Mouse (Mus musculus) heart, adult 9 months (tissue): ENCODE measurements around the gene Mrpl54.

Experiments
- DNase-seq, 2 experiments: peaks; one replicate each; pipeline ENCODE4 v3.0.0; 2022; ENCODE audit warnings: low spot score in 2 of 2

The Mrpl54 gene

GRCm38 (mm10) chr10:81294442-81294841 is 27.7 kb upstream of the Mrpl54 start:
- DNase-seq: no peak

DNA sequence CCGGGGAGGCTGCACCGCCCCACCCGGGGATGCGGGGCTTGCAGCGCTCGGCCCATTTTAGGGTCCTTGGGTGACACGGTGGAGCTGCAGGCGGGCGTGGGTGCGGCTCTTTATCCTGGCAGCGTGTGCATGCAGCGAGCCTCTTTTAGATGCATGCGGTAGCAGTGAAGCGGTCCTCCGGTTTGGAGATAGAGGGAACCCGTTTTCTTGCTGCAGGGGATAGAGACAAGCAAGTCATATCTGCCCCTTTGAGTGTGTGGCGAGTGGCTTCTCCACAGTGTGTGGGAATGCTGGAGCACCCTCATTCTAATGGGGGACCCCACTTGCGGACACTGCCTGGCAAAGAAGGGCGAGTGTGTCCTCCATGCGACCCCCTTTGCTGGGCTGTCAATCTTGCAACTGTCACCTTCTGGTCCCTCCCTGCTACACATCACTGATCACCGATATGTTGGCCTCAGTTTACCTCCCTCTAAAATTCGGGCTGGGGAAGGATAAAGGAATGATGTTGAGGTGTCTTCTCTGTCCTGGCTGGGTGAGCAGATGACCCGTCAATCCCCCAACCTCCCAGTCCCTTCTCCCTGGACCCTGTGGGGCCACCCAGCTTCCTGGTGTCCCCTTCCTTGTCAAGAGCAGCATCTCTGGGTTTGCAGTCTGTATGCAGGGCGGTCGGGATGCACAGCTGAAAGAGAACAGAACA is 26.7 kb upstream of the Mrpl54 start:
- DNase-seq: no peak

GRCm38 (mm10) chr10:81292554-81293333 is 26.0 kb upstream of the Mrpl54 start, which contains the start of gene Pip5k1c:
Gene Pip5k1c, plus strand, starts transcription at chr10:81292963.
- peak; percentile 100 for DNase-seq

GRCm38 (mm10) chr10:81291511-81292104 is 24.9 kb upstream of the Mrpl54 start, which contains the start of gene Tjp3:
Gene Tjp3, minus strand, starts transcription at chr10:81291581.
- DNase-seq: no peak

DNA sequence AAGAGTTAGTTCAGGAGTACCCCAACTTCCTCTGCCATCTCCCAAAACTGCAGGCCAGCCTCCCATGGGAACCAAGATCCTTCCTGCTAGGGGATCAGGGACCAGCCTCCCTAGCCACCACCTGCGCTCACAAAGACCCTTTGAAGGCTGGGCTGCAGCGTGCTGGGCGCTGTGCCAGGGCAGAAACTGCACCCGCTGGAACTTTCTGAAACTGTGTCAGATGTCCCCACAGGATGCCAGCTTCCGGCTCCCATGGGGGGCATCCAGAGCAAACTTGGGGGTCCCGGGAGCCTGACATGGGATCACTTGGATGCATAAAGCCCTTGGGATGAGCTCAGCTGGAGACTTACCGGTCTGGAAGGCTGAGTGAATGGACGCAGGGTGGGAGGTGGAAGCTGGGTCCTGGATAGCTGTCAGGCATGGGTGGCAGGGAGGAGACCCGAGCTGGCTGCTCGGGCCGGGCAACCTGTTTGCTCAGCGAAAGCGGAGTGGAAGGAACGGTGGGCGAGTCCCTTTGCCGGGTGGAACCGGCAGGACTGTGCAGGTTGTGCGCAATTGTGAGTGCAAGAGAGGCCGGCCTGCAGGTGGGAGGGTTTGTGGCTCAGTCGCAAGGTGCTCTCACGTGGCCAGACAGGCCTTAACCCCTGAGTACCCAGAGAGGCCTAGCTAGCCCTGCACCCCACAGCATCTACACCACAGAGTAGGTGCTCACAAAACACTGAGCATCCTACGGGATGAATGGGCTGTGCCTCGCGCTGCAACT is 24.1 kb upstream of the Mrpl54 start:
- DNase-seq: no peak

GRCm38 (mm10) chr10:81289811-81290210 is 23.1 kb upstream of the Mrpl54 start:
- DNase-seq: no peak

DNA sequence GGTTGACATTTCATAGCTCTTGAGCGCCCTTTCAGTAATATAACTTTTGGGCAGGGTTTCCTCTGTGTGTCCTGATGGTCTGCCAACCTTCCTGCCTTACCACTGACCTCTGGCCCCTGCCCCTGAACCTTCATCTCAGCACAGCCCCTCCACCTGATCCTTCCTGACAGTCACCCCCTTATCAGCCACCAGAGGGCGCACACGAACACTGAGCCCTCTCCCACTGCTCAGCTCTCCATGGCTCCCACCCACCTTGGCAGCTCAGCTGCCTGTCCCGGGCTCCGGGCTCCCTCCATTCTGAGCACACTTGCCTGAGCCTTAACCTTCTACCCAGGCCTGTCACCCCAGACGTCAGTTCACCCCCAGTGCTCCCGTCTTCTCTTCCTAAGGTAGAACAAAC is 22.5 kb upstream of the Mrpl54 start:
- peak in 1 of 2 experiments; percentile 57 for DNase-seq

GRCm38 (mm10) chr10:81288601-81289000 is 21.9 kb upstream of the Mrpl54 start:
- DNase-seq: no peak

GRCm38 (mm10) chr10:81287513-81288157 is 20.9 kb upstream of the Mrpl54 start:
- DNase-seq: no peak

DNA sequence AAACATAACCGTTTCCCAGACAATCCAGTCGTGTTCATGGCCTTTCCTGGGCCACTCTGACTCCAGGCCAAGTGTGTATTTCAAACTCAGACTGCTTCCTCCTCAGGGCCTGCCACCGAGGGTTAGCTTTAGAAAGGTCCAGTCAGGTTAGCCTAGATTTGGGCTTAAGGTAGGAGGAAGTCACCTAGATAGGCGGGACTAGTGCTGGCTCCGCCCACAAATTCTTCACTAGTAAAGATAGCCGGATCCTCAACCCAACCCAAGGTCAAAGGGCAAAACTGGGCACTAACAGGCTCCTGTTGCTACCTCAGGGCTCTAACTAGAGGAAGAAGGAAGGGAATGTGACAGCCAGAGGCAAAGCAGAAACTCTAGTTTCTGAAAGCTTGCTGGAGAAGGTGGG is 19.9 kb upstream of the Mrpl54 start:
- no peak for DNase-seq

GRCm38 (mm10) chr10:81285694-81286450 is 19.1 kb upstream of the Mrpl54 start:
- peak; percentile 81 to 83 for DNase-seq

- no peak for DNase-seq
Observed at GRCm38 (mm10) chr10:81284719-81285118, 18.0 kb upstream of the Mrpl54 start.

GRCm38 (mm10) chr10:81284189-81284588 is 17.5 kb upstream of the Mrpl54 start:
- DNase-seq: no peak

- no peak for DNase-seq
Observed at GRCm38 (mm10) chr10:81279496-81279895, 12.8 kb upstream of the Mrpl54 start.

DNA sequence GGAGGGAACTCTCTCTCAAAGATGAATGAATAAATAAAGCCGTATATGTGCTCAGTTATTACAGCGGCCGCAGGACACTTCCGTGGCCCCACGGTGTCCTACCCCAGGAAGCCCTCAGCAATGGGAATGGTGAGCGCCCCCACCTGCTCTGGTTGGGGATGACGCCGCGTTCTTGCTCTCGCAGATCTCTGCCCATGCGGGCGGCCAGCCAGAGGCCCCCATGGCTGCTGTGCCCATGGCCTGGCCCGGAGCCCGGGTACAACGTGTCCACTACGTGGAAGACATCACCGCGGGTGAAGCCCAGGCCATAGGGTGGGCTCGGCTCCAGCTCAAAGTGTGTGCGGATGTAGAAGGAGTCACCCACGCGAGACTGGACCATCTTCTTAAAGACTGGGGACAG is 10.9 kb upstream of the Mrpl54 start:
- no peak for DNase-seq

DNA sequence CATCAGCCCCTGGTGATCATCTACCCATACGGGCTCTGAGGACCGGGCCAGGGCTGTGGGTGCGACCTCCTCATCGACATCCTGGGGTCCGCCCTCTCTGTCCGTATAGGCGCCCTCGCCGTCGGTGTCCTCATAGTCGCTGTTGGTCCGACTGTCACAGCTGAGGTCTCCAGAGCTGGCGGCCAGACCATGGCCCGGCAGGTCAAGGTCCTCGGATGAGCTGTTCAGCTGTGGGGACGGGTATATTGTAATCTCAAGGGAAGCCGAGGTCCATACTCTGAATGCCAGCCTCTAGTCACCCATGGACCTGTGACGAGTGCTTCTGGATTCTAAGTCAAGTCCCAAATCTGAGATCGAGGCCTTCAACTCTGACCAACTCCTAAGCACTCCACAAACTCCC is 7.1 kb upstream of the Mrpl54 start:
- DNase-seq: no peak

DNA sequence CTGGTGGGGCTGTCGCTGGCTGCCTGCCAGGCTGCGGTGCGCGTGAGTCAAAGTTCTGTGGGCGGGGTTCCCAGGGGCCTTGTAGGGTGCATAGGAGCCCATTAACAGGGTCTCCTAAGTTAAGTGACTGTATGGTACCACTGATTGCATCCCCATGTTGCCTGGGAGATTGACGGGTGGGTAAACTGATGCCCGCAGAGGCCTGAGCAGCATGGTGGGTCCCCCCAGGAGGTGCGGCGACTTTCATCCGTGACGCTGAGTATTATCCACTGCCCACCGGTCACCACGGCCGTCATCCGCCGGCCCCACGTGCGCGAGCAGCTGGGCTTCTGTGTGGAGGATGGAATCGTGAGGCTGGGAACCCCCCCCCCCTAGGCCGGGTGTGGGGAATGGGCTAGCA is 5.6 kb upstream of the Mrpl54 start:
- DNase-seq: no peak

DNA sequence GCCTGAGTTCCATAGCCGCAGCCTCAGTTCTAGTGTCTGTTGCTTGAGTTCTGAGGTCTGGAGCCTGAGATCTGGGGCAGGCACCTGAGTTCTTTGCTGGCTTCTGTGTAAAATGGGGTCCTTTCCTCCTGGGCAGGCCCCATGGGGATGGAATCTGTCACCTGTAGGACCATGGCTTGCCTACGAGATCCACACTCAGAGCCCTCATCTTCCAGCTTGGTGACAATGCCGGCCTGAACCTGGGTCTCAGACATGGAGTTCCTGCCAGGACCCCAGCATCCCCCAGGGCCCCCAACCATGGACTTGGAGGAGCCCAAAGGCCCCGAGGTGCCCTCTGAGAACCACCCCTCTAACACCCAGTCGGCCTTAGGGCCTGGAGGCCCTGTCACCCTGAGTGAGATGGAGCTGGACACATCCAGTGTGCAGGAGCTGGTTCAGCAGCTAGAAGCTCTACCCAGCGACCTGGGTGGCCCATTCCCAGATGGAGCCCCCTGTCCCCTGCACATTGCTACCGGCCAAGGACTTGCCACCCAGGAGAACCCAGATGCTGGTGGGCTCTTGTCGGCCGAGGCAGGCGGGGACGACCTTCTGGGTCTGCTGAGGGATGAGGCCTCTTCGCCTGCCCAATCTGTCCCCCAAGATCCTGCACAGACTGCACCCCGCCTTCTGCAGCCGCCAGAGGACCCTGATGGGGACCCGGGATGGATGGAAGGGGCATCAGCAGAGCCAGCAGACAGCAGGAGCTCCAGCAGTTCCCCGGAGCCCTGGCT is 2.1 kb upstream of the Mrpl54 start:
- DNase-seq: no peak

- DNase-seq: peak; percentile 92 to 93
Observed at GRCm38 (mm10) chr10:81268056-81268455, 1.3 kb upstream of the Mrpl54 start.

- no peak for DNase-seq
Observed at GRCm38 (mm10) chr10:81265540-81265939, 1.2 kb downstream of the Mrpl54 start.
